Mouse (Mus musculus): ENCODE results near the gene Trmt2a. TPM values are rescaled to one million over a fixed set of nuclear protein-coding genes. Genes with fewer than 3 reads are reported as not detected.
A peak's percentile ranks its signal among the peaks of the same experiment; 100 is the strongest.

The Trmt2a gene
- polyA plus RNA-seq, 2 experiments = 83.6 to 117 TPM

MicroRNAs within 50 kb of the gene (microRNA counts, 519-probe panel; counts per million panel counts)
- microRNA mmu-miR-1306 = 2,152 counts per million, percentile 33 among the panel's probes with 10 or more counts

Small RNA genes lying within 50 kb of the gene (microRNA-seq; reads per million reads assigned to microRNA genes)
- 1.4 reads per million for gene Gm24572
- gene Mir1306 = 161 reads per million, percentile 52 among the genes with 10 or more reads in this experiment

Other genes with a start within 250 kb of the Trmt2a start
- 69.0 and 76.0 TPM in 2 replicates for gene Dgcr6, start 195.8 kb upstream of the Trmt2a start, polyA plus RNA-seq (2012; rRNA removed)
- gene Dgcr6, start 195.8 kb upstream of the Trmt2a start, polyA plus RNA-seq (2014; fragmentation: Nextera tagmentation; extraction: Ambion mirVana) = 106 and 110 TPM in 2 replicates
- gene Prodh, start 158.5 kb upstream of the Trmt2a start, polyA plus RNA-seq (2012; rRNA removed) = 19.6 and 20.6 TPM in 2 replicates
- 8.9 and 10.2 TPM in 2 replicates for gene Prodh, start 158.5 kb upstream of the Trmt2a start, polyA plus RNA-seq (2014; fragmentation: Nextera tagmentation; extraction: Ambion mirVana)
- gene Rtn4r, start 121.0 kb upstream of the Trmt2a start, polyA plus RNA-seq (2012; rRNA removed) = 17.3 and 25.0 TPM in 2 replicates
- 7.6 and 8.7 TPM in 2 replicates for gene Rtn4r, start 121.0 kb upstream of the Trmt2a start, polyA plus RNA-seq (2014; fragmentation: Nextera tagmentation; extraction: Ambion mirVana)
- gene Ccdc188, start 30.8 kb upstream of the Trmt2a start, polyA plus RNA-seq (2012; rRNA removed) = not detected in 2 replicates
- not detected in 2 replicates for gene Ccdc188, start 30.8 kb upstream of the Trmt2a start, polyA plus RNA-seq (2014; fragmentation: Nextera tagmentation; extraction: Ambion mirVana)
- gene Zdhhc8, start 13.5 kb upstream of the Trmt2a start, polyA plus RNA-seq (2012; rRNA removed) = 68.2 and 103 TPM in 2 replicates
- gene Zdhhc8, start 13.5 kb upstream of the Trmt2a start, polyA plus RNA-seq (2014; fragmentation: Nextera tagmentation; extraction: Ambion mirVana) = 23.1 and 25.3 TPM in 2 replicates
- gene Ranbp1, start 53 bp downstream of the Trmt2a start, polyA plus RNA-seq (2012; rRNA removed) = 164 and 276 TPM in 2 replicates
- 524 and 542 TPM in 2 replicates for gene Ranbp1, start 53 bp downstream of the Trmt2a start, polyA plus RNA-seq (2014; fragmentation: Nextera tagmentation; extraction: Ambion mirVana)
- gene Gm49776, start 9.6 kb downstream of the Trmt2a start, polyA plus RNA-seq (2012; rRNA removed) = 0.53 TPM in 1 of 2 replicates, not detected in the other
- 3.4 TPM in 1 of 2 replicates, not detected in the other for gene Gm49776, start 9.6 kb downstream of the Trmt2a start, polyA plus RNA-seq (2014; fragmentation: Nextera tagmentation; extraction: Ambion mirVana)
- 79.7 and 82.6 TPM in 2 replicates for gene Dgcr8, start 40.6 kb downstream of the Trmt2a start, polyA plus RNA-seq (2012; rRNA removed)
- gene Dgcr8, start 40.6 kb downstream of the Trmt2a start, polyA plus RNA-seq (2014; fragmentation: Nextera tagmentation; extraction: Ambion mirVana) = 35.0 and 39.1 TPM in 2 replicates
- gene Tango2, start 99.4 kb downstream of the Trmt2a start, polyA plus RNA-seq (2012; rRNA removed) = 25.2 and 28.7 TPM in 2 replicates
- gene Tango2, start 99.4 kb downstream of the Trmt2a start, polyA plus RNA-seq (2014; fragmentation: Nextera tagmentation; extraction: Ambion mirVana) = 24.0 and 25.1 TPM in 2 replicates
- gene Arvcf, start 99.5 kb downstream of the Trmt2a start, polyA plus RNA-seq (2012; rRNA removed) = 33.6 and 42.9 TPM in 2 replicates
- 18.9 and 23.4 TPM in 2 replicates for gene Arvcf, start 99.5 kb downstream of the Trmt2a start, polyA plus RNA-seq (2014; fragmentation: Nextera tagmentation; extraction: Ambion mirVana)
- 13.4 and 14.1 TPM in 2 replicates for gene Txnrd2, start 177.7 kb downstream of the Trmt2a start, polyA plus RNA-seq (2012; rRNA removed)
- 13.6 and 18.4 TPM in 2 replicates for gene Txnrd2, start 177.7 kb downstream of the Trmt2a start, polyA plus RNA-seq (2014; fragmentation: Nextera tagmentation; extraction: Ambion mirVana)
- 84.5 and 110 TPM in 2 replicates for gene Comt, start 178.2 kb downstream of the Trmt2a start, polyA plus RNA-seq (2012; rRNA removed)
- gene Comt, start 178.2 kb downstream of the Trmt2a start, polyA plus RNA-seq (2014; fragmentation: Nextera tagmentation; extraction: Ambion mirVana) = 82.4 and 92.3 TPM in 2 replicates